Mouse (Mus musculus) ES-Bruce4 (cell line): ENCODE results near the gene Uncx.

Source experiments
- CTCF ChIP-seq: IDR thresholded peaks from one replicate; pipeline ENCODE4 v1.8.1; 2011; ENCODE audit warnings: low read depth, low read length
- POLR2A ChIP-seq: IDR thresholded peaks from one replicate; pipeline ENCODE4 v1.8.1; 2011; ENCODE audit warnings: low read length; ENCODE audit not compliant: insufficient read depth

- no peak for TF ChIP-seq POLR2A
- peak; percentile 71 for TF ChIP-seq CTCF
Measured at GRCm38 (mm10) chr5:139536211-139536910, 6.9 kb upstream of the Uncx start.
